Mouse (Mus musculus) midbrain, embryonic 13.5 days (tissue): ENCODE data around the gene Phb2. TPM values are rescaled to one million over a fixed set of nuclear protein-coding genes. Genes with fewer than 3 reads are reported as not detected.

ENCODE experiments used
- ATAC-seq: fragments of 200-750 bp; cut with Nextera tagmentation; 2 replicates; pipeline ENCODE4 v1.8.0; 2017; ENCODE audit warnings: mild to moderate bottlenecking, moderate TSS enrichment, moderate library complexity
- H3K27ac ChIP-seq: fragments of 300-500 bp; sonication (generic); 2 replicates; pipeline ENCODE4 v1.5.1; 2015; ENCODE audit warnings: inconsistent platforms, mild to moderate bottlenecking, moderate library complexity
- H3K27me3 ChIP-seq: fragments of 300-500 bp; sonication (generic); 2 replicates; pipeline ENCODE4 v1.6.1; 2015; ENCODE audit warnings: mild to moderate bottlenecking, inconsistent platforms
- H3K36me3 ChIP-seq: fragments of 300-500 bp; sonication (generic); 2 replicates; pipeline ENCODE4 v1.6.1; 2015; ENCODE audit warnings: mild to moderate bottlenecking, inconsistent platforms
- H3K4me1 ChIP-seq: fragments of 300-500 bp; sonication (generic); replicated peaks from 2 replicates; pipeline ENCODE4 v1.6.1; 2015; ENCODE audit warnings: inconsistent platforms
- H3K4me2 ChIP-seq: fragments of 300-500 bp; sonication (generic); replicated peaks from 2 replicates; pipeline ENCODE4 v1.6.1; 2015; ENCODE audit warnings: moderate library complexity, mild to moderate bottlenecking, inconsistent platforms
- H3K4me3 ChIP-seq: fragments of 300-500 bp; sonication (generic); replicated peaks from 2 replicates; pipeline ENCODE4 v1.5.1; 2015; ENCODE audit warnings: mild to moderate bottlenecking, inconsistent platforms
- H3K9ac ChIP-seq: fragments of 300-500 bp; sonication (generic); replicated peaks from 2 replicates; pipeline ENCODE4 v1.6.1; 2015; ENCODE audit warnings: mild to moderate bottlenecking, inconsistent platforms
- H3K9me3 ChIP-seq: fragments of 300-500 bp; sonication (generic); 2 replicates; pipeline ENCODE4 v1.6.1; 2016; ENCODE audit warnings: mild to moderate bottlenecking, inconsistent platforms
- WGBS: fragments of 180-500 bp; shearing (Covaris S2); methylation state at CpG from one replicate; pipeline ENCODE4 v1.1.7; 2015; 5-methylcytosine and 5-hydroxymethylcytosine counted together
- polyA plus RNA-seq: library from polyadenylated mRNA; unstranded; fragments of >200 nt; fragmentation: Nextera tagmentation; extraction: Ambion mirVana; gene quantifications from 2 replicates; pipeline ENCODE4 v1.2.1, GENCODE M21; 2015

Gene Phb2
- polyA plus RNA-seq, 1 experiment from 2014 or later, result 276 TPM

GRCm38 (mm10) chr6:124744755-124745321 is 32.7 kb downstream of the Phb2 start:
- Histone ChIP-seq H3K4me3 (peak overlapping the region; percentile 50), H3K27me3 (no peaks in the 10 kb centered on the region), H3K4me2 (peak overlapping the region; percentile 97), H3K36me3 (peaks cover 59% of the 10 kb centered on the region), H3K27ac (peak overlapping the region; percentile 93), H3K9ac (peak overlapping the region; percentile 80), H3K4me1 (peaks cover 33% of the 10 kb centered on the region), H3K9me3 (no peaks in the 10 kb centered on the region)
- no peak; the same call in 1 of the 2 replicates for ATAC-seq
- 73% methylated on average over 26 of the region's 26 CpGs for WGBS

GRCm38 (mm10) chr6:124745490-124746295 is 33.6 kb downstream of the Phb2 start:
- WGBS, result under 1% methylated on average over 85 of the region's 85 CpGs
- peaks cover 29% of the 10 kb centered on the region for H3K4me1 ChIP-seq
- peaks cover 59% of the 10 kb centered on the region for H3K36me3 ChIP-seq
- H3K4me3 ChIP-seq, result peak overlapping the region; percentile 50
- peak overlapping the region; percentile 97 for H3K4me2 ChIP-seq
- peak overlapping the region; percentile 80 for H3K9ac ChIP-seq
- no peaks in the 10 kb centered on the region for H3K9me3 ChIP-seq
- peak; percentile 83 for ATAC-seq
- H3K27ac ChIP-seq, result peak overlapping the region; percentile 93
- H3K27me3 ChIP-seq, result no peaks in the 10 kb centered on the region

GRCm38 (mm10) chr6:124746296-124746605 is 34.1 kb downstream of the Phb2 start:
- peaks cover 59% of the 10 kb centered on the region for H3K36me3 ChIP-seq

GRCm38 (mm10) chr6:124746654-124747632 is 34.8 kb downstream of the Phb2 start:
- no peaks in the 10 kb centered on the region for H3K27me3 ChIP-seq
- peak overlapping the region; percentile 93 for H3K27ac ChIP-seq
- H3K4me1 ChIP-seq, result peaks cover 24% of the 10 kb centered on the region
- ATAC-seq, result peak; percentile 3; the same call in 1 of the 2 replicates
- H3K4me2 ChIP-seq, result peak overlapping the region; percentile 97
- 90% methylated on average over 7 of the region's 7 CpGs for WGBS
- peaks cover 59% of the 10 kb centered on the region for H3K36me3 ChIP-seq
- H3K9me3 ChIP-seq, result no peaks in the 10 kb centered on the region
- H3K4me3 ChIP-seq, result peak overlapping the region; percentile 50
- peak overlapping the region; percentile 80; the same call in 1 of the 2 replicates for H3K9ac ChIP-seq

More at GRCm38 (mm10) chr6:124746296-124746605, 34.1 kb downstream of the Phb2 start:
- peaks cover 29% of the 10 kb centered on the region for H3K4me1 ChIP-seq
- no peaks in the 10 kb centered on the region for H3K27me3 ChIP-seq
- peak overlapping the region; percentile 80 for H3K9ac ChIP-seq
- ATAC-seq, result peak; percentile 18; the same call in 1 of the 2 replicates
- no peaks in the 10 kb centered on the region for H3K9me3 ChIP-seq
- peak overlapping the region; percentile 93 for H3K27ac ChIP-seq
- 12% methylated on average over 8 of the region's 8 CpGs for WGBS
- peak overlapping the region; percentile 50 for H3K4me3 ChIP-seq
- H3K4me2 ChIP-seq, result peak overlapping the region; percentile 97

GRCm38 (mm10) chr6:124750405-124750804 is 38.3 kb downstream of the Phb2 start:
- H3K27me3 ChIP-seq, result no peaks in the 10 kb centered on the region
- H3K4me2 ChIP-seq, result no peak overlapping the region
- H3K4me3 ChIP-seq, result no peak overlapping the region
- no peak for ATAC-seq
- H3K9ac ChIP-seq, result no peak overlapping the region
- no peak overlapping the region for H3K27ac ChIP-seq
- H3K9me3 ChIP-seq, result no peaks in the 10 kb centered on the region
- WGBS, result 85% methylated on average over 8 of the region's 8 CpGs
- H3K4me1 ChIP-seq, result peaks cover 41% of the 10 kb centered on the region
- H3K36me3 ChIP-seq, result peaks cover 34% of the 10 kb centered on the region

GRCm38 (mm10) chr6:124753861-124754260 is 41.7 kb downstream of the Phb2 start:
- peak overlapping the region; percentile 79; the same call in 1 of the 2 replicates for H3K4me2 ChIP-seq

GRCm38 (mm10) chr6:124755306-124755705 is 43.2 kb downstream of the Phb2 start:
- H3K27me3 ChIP-seq, result no peaks in the 10 kb centered on the region
- ATAC-seq, result no peak
- peak overlapping the region; percentile 95 for H3K9ac ChIP-seq
- WGBS, result 0% methylated on average over 3 of the region's 3 CpGs
- no peaks in the 10 kb centered on the region for H3K9me3 ChIP-seq
- peak overlapping the region; percentile 79 for H3K4me2 ChIP-seq
- no peaks in the 10 kb centered on the region; the same call in 1 of the 2 replicates for H3K36me3 ChIP-seq
- peaks cover 55% of the 10 kb centered on the region for H3K4me1 ChIP-seq
- H3K4me3 ChIP-seq, result peak overlapping the region; percentile 84
- H3K27ac ChIP-seq, result peak overlapping the region; percentile 98

More at GRCm38 (mm10) chr6:124753861-124754260, 41.7 kb downstream of the Phb2 start:
- H3K4me3 ChIP-seq, result no peak overlapping the region
- no peaks in the 10 kb centered on the region for H3K27me3 ChIP-seq
- H3K9me3 ChIP-seq, result no peaks in the 10 kb centered on the region
- H3K36me3 ChIP-seq, result peaks cover 10% of the 10 kb centered on the region
- H3K4me1 ChIP-seq, result peaks cover 48% of the 10 kb centered on the region
- H3K27ac ChIP-seq, result no peak overlapping the region
- ATAC-seq, result no peak
- 95% methylated on average over 2 of the region's 2 CpGs for WGBS
- no peak overlapping the region for H3K9ac ChIP-seq

GRCm38 (mm10) chr6:124755831-124756595 is 43.9 kb downstream of the Phb2 start, which contains the start of the genes Gm45234 and Atn1:
Gene Gm45234 (minus strand): TSS chr6:124756021.
Gene Atn1 (minus strand): TSS chr6:124756524.
- Histone ChIP-seq H3K4me3 (peak within 1 kb of the TSS; percentile 84), H3K4me2 (peak within 1 kb of the TSS; percentile 79), H3K27ac (peak within 1 kb of the TSS; percentile 98), H3K27me3 (no peaks in the 10 kb centered on the region), H3K36me3 (no peaks in the 10 kb centered on the region; the same call in 1 of the 2 replicates), H3K9me3 (no peaks in the 10 kb centered on the region), H3K4me1 (peaks cover 55% of the 10 kb centered on the region), H3K9ac (peak within 1 kb of the TSS; percentile 95)
- peak; percentile 68 for ATAC-seq
- WGBS, result under 1% methylated on average over 51 of the region's 100 CpGs

GRCm38 (mm10) chr6:124756652-124757350 is 44.7 kb downstream of the Phb2 start:
- peak overlapping the region; percentile 98 for H3K27ac ChIP-seq
- peak overlapping the region; percentile 84 for H3K4me3 ChIP-seq
- ATAC-seq, result peak; percentile 77
- no peaks in the 10 kb centered on the region; the same call in 1 of the 2 replicates for H3K36me3 ChIP-seq
- H3K4me1 ChIP-seq, result peaks cover 55% of the 10 kb centered on the region
- H3K9ac ChIP-seq, result peak overlapping the region; percentile 95
- under 1% methylated on average over 51 of the region's 54 CpGs for WGBS
- H3K9me3 ChIP-seq, result no peaks in the 10 kb centered on the region
- no peaks in the 10 kb centered on the region for H3K27me3 ChIP-seq
- peak overlapping the region; percentile 79 for H3K4me2 ChIP-seq

GRCm38 (mm10) chr6:124757351-124757880 is 45.3 kb downstream of the Phb2 start:
- Histone ChIP-seq H3K4me2 (peak overlapping the region; percentile 79), H3K4me3 (peak overlapping the region; percentile 84), H3K9ac (peak overlapping the region; percentile 95), H3K27me3 (no peaks in the 10 kb centered on the region), H3K36me3 (no peaks in the 10 kb centered on the region; the same call in 1 of the 2 replicates), H3K27ac (peak overlapping the region; percentile 98), H3K4me1 (peaks cover 55% of the 10 kb centered on the region), H3K9me3 (no peaks in the 10 kb centered on the region)
- ATAC-seq, result no peak
- WGBS, result 3% methylated on average over 5 of the region's 5 CpGs
